Mouse (Mus musculus) stomach, postnatal 0 days (tissue): Measurements from ENCODE around the gene Mdk.

Experiments
- CTCF ChIP-seq: IDR thresholded peaks from 2 replicates; pipeline ENCODE4 v1.5.1; 2016; ENCODE audit warnings: antibody characterized with exemption, low read depth, mild to moderate bottlenecking, moderate library complexity
- EP300 ChIP-seq: optimal IDR thresholded peaks from 2 replicates; pipeline ENCODE3; 2016; ENCODE audit warnings: antibody characterized with exemption

DNA sequence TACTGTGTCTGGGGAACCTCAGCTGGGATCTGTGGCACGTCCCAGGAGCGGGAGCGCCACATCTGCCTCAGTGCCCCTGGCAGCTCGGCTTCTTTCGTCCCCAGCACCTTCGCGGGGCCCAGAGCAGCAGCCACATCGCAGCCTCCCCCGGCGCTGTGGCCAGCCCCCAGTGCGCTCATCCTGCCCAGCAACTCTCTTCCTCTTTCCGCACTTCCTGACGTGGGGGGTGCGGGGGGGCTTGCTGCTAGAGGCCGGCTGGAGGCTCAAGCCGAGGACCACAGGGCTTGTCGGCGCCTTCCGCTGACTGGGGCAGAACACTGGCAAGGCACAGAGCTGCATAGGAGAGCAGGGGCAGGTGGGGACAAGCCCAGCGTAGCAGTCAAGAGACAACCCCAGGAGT is 33.3 kb upstream of the Mdk start:
- no peak for TF ChIP-seq CTCF
- TF ChIP-seq EP300: no peak
